Mouse (Mus musculus): ENCODE data around the gene Olfr1129. TPM values are rescaled to one million over a fixed set of nuclear protein-coding genes. Genes with fewer than 3 reads are reported as not detected.
"Not testable (repeated sequence)": the region's sequence is repeated elsewhere in the genome, so short reads cannot be mapped to it uniquely, and the experiment has no call there.

The Olfr1129 gene
- total RNA-seq (2021) = not detected
- long read RNA-seq, experiment 1 = 0 reads
- long read RNA-seq, experiment 2 = 0 reads

- DNase-seq (ENCODE audit: low spot score in 2 of 2) = not testable (repeated sequence)
Measured at GRCm38 (mm10) chr2:87573602-87574001, at the start of gene Olfr1129. Olfr1129 (plus strand) TSS chr2:87573902.

- DNase-seq (ENCODE audit: low spot score in 2 of 2) = not testable (repeated sequence)
Measured at GRCm38 (mm10) chr2:87525899-87526616, 47.6 kb upstream of the Olfr1129 start.

- DNase-seq (ENCODE audit: low spot score in 2 of 2) = no peak
Measured at GRCm38 (mm10) chr2:87531496-87531895, 42.2 kb upstream of the Olfr1129 start, which contains the start of gene Olfr153. Olfr153 (plus strand) TSS chr2:87531796.

- no peak for DNase-seq (ENCODE audit: low spot score in 2 of 2)
Measured at GRCm38 (mm10) chr2:87534826-87535225, 38.9 kb upstream of the Olfr1129 start.

GRCm38 (mm10) chr2:87545442-87545841 lies 28.3 kb upstream of the Olfr1129 start, which contains the start of gene Olfr1128:
Olfr1128 (minus strand) TSS chr2:87545542.
- no peak for DNase-seq (ENCODE audit: low spot score in 2 of 2)

- not testable (repeated sequence) for DNase-seq (ENCODE audit: low spot score in 2 of 2)
Measured at GRCm38 (mm10) chr2:87605912-87606311, 32.2 kb downstream of the Olfr1129 start, which contains the start of gene Olfr1130. Olfr1130 (plus strand) TSS chr2:87606212.

- no peak for DNase-seq (ENCODE audit: low spot score in 2 of 2)
Measured at GRCm38 (mm10) chr2:87626804-87627203, 53.1 kb downstream of the Olfr1129 start, which contains the start of gene Olfr1131. Olfr1131 (plus strand) TSS chr2:87627104.

Other genes starting within 250 kb of the Olfr1129 start
- gene Olfr1120, start 219.1 kb upstream of the Olfr1129 start, total RNA-seq (2021) = not detected
- not detected for gene Olfr1121, start 204.0 kb upstream of the Olfr1129 start, total RNA-seq (2021)
- gene Olfr1122, start 188.1 kb upstream of the Olfr1129 start, total RNA-seq (2021) = under 1 TPM in 1 of 2 experiments, not detected in 1; 0.06 TPM
- gene Olfr1123, start 157.3 kb upstream of the Olfr1129 start, total RNA-seq (2021) = not detected
- gene Olfr1124, start 143.6 kb upstream of the Olfr1129 start, total RNA-seq (2021) = not detected
- gene Olfr1126, start 119.9 kb upstream of the Olfr1129 start, total RNA-seq (2021) = not detected
- not detected for gene Pramel7, start 76.8 kb upstream of the Olfr1129 start, total RNA-seq (2021)
- gene Pramel6, start 67.3 kb upstream of the Olfr1129 start, total RNA-seq (2021) = not detected
- gene Olfr153, start 42.1 kb upstream of the Olfr1129 start, total RNA-seq (2021) = not detected
- gene Olfr1128, start 28.4 kb upstream of the Olfr1129 start, total RNA-seq (2021) = not detected
- gene Olfr1130, start 32.3 kb downstream of the Olfr1129 start, total RNA-seq (2021) = not detected
- gene Olfr1131, start 53.2 kb downstream of the Olfr1129 start, total RNA-seq (2021) = not detected
- gene Olfr1132, start 63.6 kb downstream of the Olfr1129 start, total RNA-seq (2021) = not detected
- not detected for gene Olfr1133, start 73.5 kb downstream of the Olfr1129 start, total RNA-seq (2021)
- gene Olfr1134, start 84.6 kb downstream of the Olfr1129 start, total RNA-seq (2021) = not detected
- not detected for gene Olfr1135, start 99.8 kb downstream of the Olfr1129 start, total RNA-seq (2021)
- not detected for gene Olfr1136, start 120.0 kb downstream of the Olfr1129 start, total RNA-seq (2021)
- not detected for gene Olfr1137, start 139.3 kb downstream of the Olfr1129 start, total RNA-seq (2021)
- not detected for gene Olfr1138, start 166.1 kb downstream of the Olfr1129 start, total RNA-seq (2021)
- gene Olfr1140, start 169.8 kb downstream of the Olfr1129 start, total RNA-seq (2021) = not detected
- not detected for gene Olfr1141, start 180.1 kb downstream of the Olfr1129 start, total RNA-seq (2021)
- gene Olfr152, start 205.6 kb downstream of the Olfr1129 start, total RNA-seq (2021) = not detected
- not detected for gene Olfr1143, start 226.7 kb downstream of the Olfr1129 start, total RNA-seq (2021)
- gene Olfr1145, start 235.9 kb downstream of the Olfr1129 start, total RNA-seq (2021) = not detected